Mouse (Mus musculus) megakaryocyte progenitor cell, adult 5-6 weeks (primary cell): ENCODE data around the gene Arl6ip4. TPM values are rescaled to one million over a fixed set of nuclear protein-coding genes. Genes with fewer than 3 reads are reported as not detected.
A peak's percentile ranks its signal among the peaks of the same experiment; 100 is the strongest.

Experiments
- ATAC-seq: replicated peaks from 2 replicates; pipeline ENCODE4 v1.8.0; 2016; ENCODE audit warnings: mild to moderate bottlenecking, moderate TSS enrichment, inconsistent platforms; ENCODE audit not compliant: poor library complexity
- total RNA-seq, 2 experiments: library from RNA; stranded (forward) in 1 of 2; stranded (reverse) in 1 of 2; fragments of 157-497, 149-512 nt in 1 of 2; fragments of 200-1000 nt in 1 of 2; gene quantifications; 2 replicates each; pipeline versions ENCODE4 v1.2.3 to v1.2.4; 2015 to 2017

Gene Arl6ip4
- total RNA-seq, 2 experiments from 2014 or later: 70.6 to 114 TPM

- ATAC-seq: no peak
Observed at GRCm38 (mm10) chr5:124149028-124149427, 33.1 kb downstream of the Arl6ip4 start.

DNA sequence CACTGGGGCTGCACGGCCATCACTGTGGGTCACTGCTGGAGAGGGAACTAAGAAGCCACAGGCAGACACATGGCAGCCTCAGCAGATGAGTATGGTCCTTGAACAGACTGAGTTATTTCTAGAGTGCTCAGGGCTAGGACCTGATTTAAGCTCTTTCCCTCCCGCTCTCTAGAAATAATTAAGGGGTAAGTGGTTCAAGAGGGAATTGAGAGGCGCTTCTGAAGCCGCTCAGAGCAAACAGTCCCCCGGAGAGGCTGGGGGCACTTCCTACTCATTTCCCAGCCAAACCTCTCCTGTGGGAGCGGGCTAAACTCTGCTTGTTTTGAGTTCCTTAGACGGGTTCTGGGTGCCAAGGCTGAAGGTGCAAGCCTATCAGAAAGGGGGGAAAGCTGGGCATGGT, 35.0 kb downstream of the Arl6ip4 start:
- no peak for ATAC-seq

- ATAC-seq: no peak
Observed at GRCm38 (mm10) chr5:124152734-124153133, 36.8 kb downstream of the Arl6ip4 start.

DNA sequence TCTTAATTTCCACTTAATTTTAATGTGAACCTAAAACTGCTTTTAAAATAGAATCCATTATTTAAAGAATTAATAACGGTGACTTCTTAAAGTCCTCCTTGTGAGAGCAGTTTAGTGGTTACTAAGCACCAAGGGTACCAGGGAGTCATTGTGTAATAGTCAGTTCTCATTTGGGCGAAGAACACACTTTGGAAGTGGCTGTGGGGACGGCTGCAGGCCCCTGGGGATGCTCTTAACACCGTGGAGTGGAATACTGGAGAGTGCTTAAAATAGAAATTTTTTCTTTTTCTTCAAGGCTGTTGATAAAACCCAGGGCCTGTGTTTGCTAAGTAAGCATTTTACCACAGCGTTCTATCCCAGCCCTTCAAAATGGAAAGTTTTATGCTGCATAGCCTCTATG, 40.1 kb downstream of the Arl6ip4 start:
- ATAC-seq: no peak

- no peak for ATAC-seq
Observed at GRCm38 (mm10) chr5:124158305-124158704, 42.4 kb downstream of the Arl6ip4 start.

DNA sequence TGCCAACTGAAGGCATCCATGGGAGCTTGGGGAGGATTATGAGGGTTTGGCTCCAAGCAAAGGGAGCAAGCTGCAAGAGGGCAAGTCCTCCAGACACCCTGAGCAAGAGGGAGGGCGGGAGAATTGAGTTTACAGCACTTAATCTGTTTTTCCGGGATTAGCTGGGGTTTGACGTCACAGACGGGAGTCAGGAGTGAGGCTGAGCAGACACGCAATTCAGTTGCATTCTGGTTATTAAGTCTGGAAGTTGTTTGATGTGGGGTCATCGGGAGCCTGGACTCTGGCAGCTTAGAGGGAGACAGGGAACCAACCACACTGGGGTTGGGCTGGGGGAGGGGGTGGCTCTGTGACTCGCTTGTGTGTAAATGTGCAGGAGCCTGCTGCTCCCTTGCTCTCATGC, 43.6 kb downstream of the Arl6ip4 start:
- no peak for ATAC-seq

DNA sequence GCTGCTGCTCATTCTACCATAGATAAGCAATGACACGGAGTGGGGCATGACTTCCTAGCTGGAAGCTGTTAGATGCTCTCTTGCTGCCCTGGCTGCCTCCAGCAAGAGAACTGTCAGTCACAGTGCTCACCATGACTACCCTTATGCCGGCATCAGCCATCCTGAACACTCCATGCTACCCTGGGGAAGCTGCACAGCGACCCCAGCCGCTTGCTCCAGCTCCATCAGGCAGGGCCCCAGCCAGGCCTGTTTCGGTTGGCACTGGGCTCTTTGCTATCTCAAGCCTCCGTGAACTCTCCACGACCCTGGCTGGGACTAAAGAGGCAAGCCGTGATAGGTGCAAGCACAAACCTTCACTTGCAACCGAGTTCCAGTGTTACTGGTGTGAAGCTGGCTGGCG, 45.9 kb downstream of the Arl6ip4 start:
- no peak for ATAC-seq

DNA sequence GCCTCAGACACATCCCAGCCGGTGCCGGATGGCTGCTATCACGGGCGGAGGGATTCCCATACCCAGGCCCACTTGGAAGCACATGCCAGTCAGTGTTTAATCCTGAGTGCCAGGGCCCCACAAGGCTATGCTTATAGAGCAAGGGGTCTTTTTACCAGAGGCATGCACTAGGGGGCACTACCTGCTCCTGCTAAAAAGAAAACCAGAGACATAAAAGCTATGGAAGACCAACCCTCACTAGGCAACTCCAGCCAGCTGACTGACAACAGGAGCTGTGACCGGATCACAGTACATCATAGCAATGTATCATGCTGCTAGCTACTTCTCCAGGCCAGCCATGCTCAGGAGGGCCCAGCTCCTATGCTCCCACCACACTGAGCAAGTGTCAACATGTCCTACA, 46.7 kb downstream of the Arl6ip4 start:
- peak; percentile 57 for ATAC-seq

DNA sequence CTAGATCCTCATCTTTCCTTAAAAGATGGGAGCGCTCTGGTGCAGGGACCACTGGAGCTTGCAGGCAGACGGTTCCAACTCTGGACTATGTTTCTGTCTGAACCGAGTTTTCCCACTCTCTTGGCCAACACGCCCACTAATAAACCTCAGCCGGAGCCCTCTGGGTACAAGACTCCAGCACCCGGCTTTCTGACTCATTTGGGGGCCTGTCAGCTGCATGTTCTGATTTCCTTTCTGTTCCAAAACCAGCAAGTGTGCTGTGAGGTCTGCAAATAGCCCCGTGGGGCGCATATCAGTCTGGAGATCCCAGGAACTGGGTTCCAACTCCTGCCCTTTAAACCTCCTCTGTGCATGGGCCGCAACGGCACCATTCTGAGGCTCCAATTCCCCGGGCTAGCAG, 47.6 kb downstream of the Arl6ip4 start:
- ATAC-seq: no peak

GRCm38 (mm10) chr5:124165622-124166570, 50.0 kb downstream of the Arl6ip4 start:
- peak; percentile 91 for ATAC-seq

- ATAC-seq: no peak
Observed at GRCm38 (mm10) chr5:124166741-124167140, 50.9 kb downstream of the Arl6ip4 start.

- no peak for ATAC-seq
Observed at GRCm38 (mm10) chr5:124167621-124168020, 51.7 kb downstream of the Arl6ip4 start.

Other genes with a start within 250 kb of the Arl6ip4 start
- not detected in 2 replicates for gene Hcar1, start 236.1 kb upstream of the Arl6ip4 start, total RNA-seq (2015)
- not detected in 2 replicates for gene Hcar1, start 236.1 kb upstream of the Arl6ip4 start, total RNA-seq (2017)
- gene Denr, start 208.9 kb upstream of the Arl6ip4 start, total RNA-seq (2015): 113 and 123 TPM in 2 replicates
- gene Denr, start 208.9 kb upstream of the Arl6ip4 start, total RNA-seq (2017): 90.6 and 105 TPM in 2 replicates
- 1.8 TPM in 1 of 2 replicates, not detected in the other for gene Gm43518, start 188.7 kb upstream of the Arl6ip4 start, total RNA-seq (2015)
- not detected in 2 replicates for gene Gm43518, start 188.7 kb upstream of the Arl6ip4 start, total RNA-seq (2017)
- gene Ccdc62, start 185.4 kb upstream of the Arl6ip4 start, total RNA-seq (2015): 0.32 and 1.1 TPM in 2 replicates
- 0.14 and 1.8 TPM in 2 replicates for gene Ccdc62, start 185.4 kb upstream of the Arl6ip4 start, total RNA-seq (2017)
- gene Hip1r, start 142.5 kb upstream of the Arl6ip4 start, total RNA-seq (2015): 4.9 and 6.9 TPM in 2 replicates
- 14.2 and 16.0 TPM in 2 replicates for gene Hip1r, start 142.5 kb upstream of the Arl6ip4 start, total RNA-seq (2017)
- 11.4 and 14.8 TPM in 2 replicates for gene Vps37b, start 83.8 kb upstream of the Arl6ip4 start, total RNA-seq (2015)
- gene Vps37b, start 83.8 kb upstream of the Arl6ip4 start, total RNA-seq (2017): 15.2 and 15.6 TPM in 2 replicates
- gene Abcb9, start 20.3 kb upstream of the Arl6ip4 start, total RNA-seq (2015): 0.35 and 0.54 TPM in 2 replicates
- gene Abcb9, start 20.3 kb upstream of the Arl6ip4 start, total RNA-seq (2017): 0.25 and 0.61 TPM in 2 replicates
- gene Ogfod2, start 3.8 kb upstream of the Arl6ip4 start, total RNA-seq (2015): 2.9 and 3.7 TPM in 2 replicates
- gene Ogfod2, start 3.8 kb upstream of the Arl6ip4 start, total RNA-seq (2017): 11.9 and 13.3 TPM in 2 replicates
- 6.0 and 7.5 TPM in 2 replicates for gene Pitpnm2, start 133.7 kb downstream of the Arl6ip4 start, total RNA-seq (2015)
- 2.5 and 3.1 TPM in 2 replicates for gene Pitpnm2, start 133.7 kb downstream of the Arl6ip4 start, total RNA-seq (2017)
- 16.6 and 18.3 TPM in 2 replicates for gene Mphosph9, start 211.9 kb downstream of the Arl6ip4 start, total RNA-seq (2015)
- gene Mphosph9, start 211.9 kb downstream of the Arl6ip4 start, total RNA-seq (2017): 18.9 and 25.2 TPM in 2 replicates
- 12.8 and 15.7 TPM in 2 replicates for gene 2810006K23Rik, start 212.0 kb downstream of the Arl6ip4 start, total RNA-seq (2015)
- 18.9 and 22.1 TPM in 2 replicates for gene 2810006K23Rik, start 212.0 kb downstream of the Arl6ip4 start, total RNA-seq (2017)
- 256 and 268 TPM in 2 replicates for gene Cdk2ap1, start 247.0 kb downstream of the Arl6ip4 start, total RNA-seq (2015)
- 174 and 218 TPM in 2 replicates for gene Cdk2ap1, start 247.0 kb downstream of the Arl6ip4 start, total RNA-seq (2017)